Mouse (Mus musculus) myocyte (in vitro differentiated cells): ENCODE data around the gene Olfr318. TPM values are rescaled to one million over a fixed set of nuclear protein-coding genes. Genes with fewer than 3 reads are reported as not detected.

Source experiments
- H3K27me3 ChIP-seq: one replicate; pipeline ENCODE4 v1.6.1; 2011; ENCODE audit not compliant: control insufficient read depth, insufficient read depth, insufficient read length
- H3K36me3 ChIP-seq: one replicate; pipeline ENCODE4 v1.6.1; 2011; ENCODE audit not compliant: control insufficient read depth, insufficient read depth
- H3K4me2 ChIP-seq: one replicate; pipeline ENCODE4 v1.6.1; 2011; ENCODE audit warnings: low read depth, control low read depth
- H3K4me3 ChIP-seq: one replicate; pipeline ENCODE4 v1.5.1; 2011; ENCODE audit warnings: mild to moderate bottlenecking, control low read depth, moderate library complexity
- H3K79me2 ChIP-seq: one replicate; pipeline ENCODE4 v1.6.1; 2011; ENCODE audit not compliant: control insufficient read depth, insufficient read depth
- H3ac ChIP-seq: one replicate; pipeline ENCODE4 v1.6.1; 2011; ENCODE audit not compliant: control insufficient read depth, insufficient read length
- CEBPB ChIP-seq: IDR thresholded peaks from 2 replicates; pipeline ENCODE4 v1.6.1; 2011; ENCODE audit warnings: mild to moderate bottlenecking, moderate library complexity; ENCODE audit not compliant: poor library complexity, insufficient read depth, severe bottlenecking
- E2F4 ChIP-seq: IDR thresholded peaks from one replicate; pipeline ENCODE4 v1.6.1; 2011; ENCODE audit warnings: mild to moderate bottlenecking, control low read depth, moderate library complexity; ENCODE audit not compliant: insufficient read depth
- MAX ChIP-seq: IDR thresholded peaks from one replicate; pipeline ENCODE4 v1.6.1; 2011; ENCODE audit warnings: low read depth, mild to moderate bottlenecking, control low read depth
- MYOD1 ChIP-seq, 3 experiments: IDR thresholded peaks; one replicate each; pipeline ENCODE4 v1.6.1; 2011; ENCODE audit warnings: control low read depth in 2 of 3, low read depth in 2 of 3, mild to moderate bottlenecking in 2 of 3, moderate library complexity in 1 of 3; ENCODE audit not compliant: insufficient read length in 2 of 3, control insufficient read depth in 1 of 3
- MYOG ChIP-seq, 3 experiments: IDR thresholded peaks; one replicate each; pipeline ENCODE4 v1.6.1; 2011; ENCODE audit warnings: control low read depth in 2 of 3, low read depth in 2 of 3, mild to moderate bottlenecking in 2 of 3; ENCODE audit not compliant: insufficient read length in 2 of 3, control insufficient read depth in 1 of 3, insufficient read depth in 1 of 3
- POLR2A ChIP-seq: IDR thresholded peaks from one replicate; pipeline ENCODE4 v1.6.1; 2011; ENCODE audit warnings: low read depth, mild to moderate bottlenecking, control low read depth, moderate library complexity; ENCODE audit not compliant: insufficient read length
- POLR2AphosphoS2 ChIP-seq: IDR thresholded peaks from one replicate; pipeline ENCODE4 v1.6.1; 2011; ENCODE audit warnings: low read depth, control low read depth; ENCODE audit not compliant: insufficient read length
- REST ChIP-seq: IDR thresholded peaks from one replicate; pipeline ENCODE4 v1.6.1; 2011; ENCODE audit warnings: mild to moderate bottlenecking, control low read depth, moderate library complexity; ENCODE audit not compliant: insufficient read depth, insufficient read length
- SRF ChIP-seq: IDR thresholded peaks from one replicate; pipeline ENCODE4 v1.6.1; 2011; ENCODE audit warnings: low read depth; ENCODE audit not compliant: control insufficient read depth, insufficient read length
- TCF12 ChIP-seq: IDR thresholded peaks from one replicate; pipeline ENCODE4 v1.6.1; 2011; ENCODE audit warnings: mild to moderate bottlenecking, control low read depth; ENCODE audit not compliant: poor library complexity, insufficient read depth, severe bottlenecking
- TCF3 ChIP-seq: IDR thresholded peaks from one replicate; pipeline ENCODE4 v1.6.1; 2011; ENCODE audit warnings: low read depth, control low read depth; ENCODE audit not compliant: insufficient read length
- USF1 ChIP-seq: IDR thresholded peaks from one replicate; pipeline ENCODE4 v1.6.1; 2011; ENCODE audit warnings: low read depth, mild to moderate bottlenecking, control low read depth, moderate library complexity
- polyA plus RNA-seq: library from polyadenylated mRNA; unstranded; fragments of >200 nt; fragmentation: generic; extraction: Trizol; gene quantifications from one replicate; pipeline ENCODE4 v1.2.1, GENCODE M21; 2012; ENCODE audit warnings: missing spikeins

Olfr318 gene
- polyA plus RNA-seq, 1 experiment: not detected

DNA sequence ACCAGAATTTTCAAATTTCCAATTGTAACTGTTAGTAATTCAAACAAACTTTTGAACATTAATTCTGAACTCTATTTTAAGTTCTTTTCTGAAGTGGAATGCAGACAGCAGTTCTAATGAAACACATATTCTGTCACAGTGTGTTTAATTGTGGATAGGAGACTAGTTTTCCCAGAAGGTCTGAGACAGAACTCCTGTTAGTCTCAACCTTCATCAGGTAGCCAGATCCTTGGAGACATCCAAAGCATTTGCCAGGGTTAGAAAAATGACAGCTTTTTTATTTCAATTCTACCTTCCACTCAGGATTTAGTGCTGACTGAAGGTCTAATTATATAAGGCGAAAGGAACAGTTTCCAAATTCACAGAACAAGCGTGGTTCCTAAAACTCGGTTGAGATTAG lies 25.0 kb downstream of the Olfr318 start, which contains the start of gene Olfr319:
Olfr319 (plus strand) TSS at position 301 of the 400 bp plus-strand sequence.
- TF ChIP-seq TCF3: no peak
- no peak for TF ChIP-seq SRF
- TF ChIP-seq MAX: no peak
- TF ChIP-seq E2F4: no peak
- no peak for TF ChIP-seq MYOG (IDR thresholded peaks at IDR 0.05; ENCODE audit: control insufficient read depth in 1 of 3, insufficient read depth in 1 of 3, insufficient read length in 2 of 3, low read depth in 2 of 3)
- no peak for TF ChIP-seq MYOD1 (IDR thresholded peaks at IDR 0.05; ENCODE audit: control insufficient read depth in 1 of 3, insufficient read length in 2 of 3, low read depth in 2 of 3)
- TF ChIP-seq CEBPB: no peak
- no peak for TF ChIP-seq USF1
- no peak for TF ChIP-seq TCF12
- no peak for TF ChIP-seq REST
- no peak for TF ChIP-seq POLR2A
- TF ChIP-seq POLR2AphosphoS2: no peak
- Histone ChIP-seq H3K79me2 (no peaks in the 10 kb centered on the region), H3ac (no peak within 1 kb of the TSS), H3K36me3 (no peaks in the 10 kb centered on the region), H3K4me3 (no peak within 1 kb of the TSS), H3K4me2 (no peak within 1 kb of the TSS), H3K27me3 (no peaks in the 10 kb centered on the region)

DNA sequence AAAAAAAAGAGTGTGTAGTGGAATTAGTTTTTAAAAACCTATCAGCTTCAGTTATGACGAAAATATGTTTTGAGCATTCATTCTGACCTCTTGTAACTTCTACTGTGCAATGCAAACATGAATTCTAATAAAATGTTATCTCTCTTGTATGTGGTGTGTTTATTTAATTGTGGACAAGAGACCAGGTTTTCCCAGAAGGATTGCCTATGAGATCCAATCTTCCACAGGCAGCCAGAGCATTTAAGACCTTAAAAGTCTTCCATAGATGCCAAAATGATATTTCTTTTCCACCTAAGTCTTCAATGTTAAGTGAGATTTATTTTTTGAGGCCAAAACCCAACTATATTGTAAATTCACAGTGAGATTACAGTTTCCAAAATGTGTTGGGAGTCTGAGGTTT lies 43.0 kb downstream of the Olfr318 start, which contains the start of gene Olfr320:
Olfr320 (plus strand) TSS at position 301 of the 400 bp plus-strand sequence.
- TF ChIP-seq E2F4: no peak
- no peak for TF ChIP-seq TCF3
- no peak for TF ChIP-seq USF1
- H3ac ChIP-seq: no peak within 1 kb of the TSS
- H3K27me3 ChIP-seq: no peaks in the 10 kb centered on the region

DNA sequence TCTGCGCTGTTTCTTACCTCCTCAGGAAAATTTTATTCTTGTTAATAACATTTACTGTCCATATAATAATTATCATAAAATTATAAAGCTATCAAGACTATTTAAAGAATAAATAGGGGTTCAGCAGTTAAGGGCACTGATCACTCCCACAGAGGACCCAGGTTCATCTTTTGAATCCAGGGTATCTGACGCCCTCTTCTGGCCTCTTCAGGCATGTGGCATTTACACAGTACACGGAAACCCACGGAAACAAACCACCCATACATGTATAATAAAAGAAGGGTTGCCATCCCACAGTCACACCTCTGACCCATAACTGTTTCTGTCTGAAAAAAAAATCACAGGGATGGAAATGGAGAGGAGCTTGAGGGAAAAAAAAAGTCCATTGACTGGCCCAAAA lies 52.0 kb downstream of the Olfr318 start:
- Histone ChIP-seq H3K36me3 (no peaks in the 10 kb centered on the region), H3ac (no peak overlapping the region), H3K79me2 (no peaks in the 10 kb centered on the region), H3K4me2 (no peak overlapping the region), H3K4me3 (no peak overlapping the region), H3K27me3 (no peaks in the 10 kb centered on the region)
- TF ChIP-seq MYOG (IDR thresholded peaks at IDR 0.05; ENCODE audit: control insufficient read depth in 1 of 3, insufficient read depth in 1 of 3, insufficient read length in 2 of 3, low read depth in 2 of 3) (no peak), POLR2A (no peak), CEBPB (no peak), MYOD1 (IDR thresholded peaks at IDR 0.05; ENCODE audit: control insufficient read depth in 1 of 3, insufficient read length in 2 of 3, low read depth in 2 of 3) (no peak), TCF3 (no peak), E2F4 (no peak), POLR2AphosphoS2 (no peak)

More for the DNA sequence above, 43.0 kb downstream of the Olfr318 start, which contains the start of gene Olfr320:
- H3K4me3 ChIP-seq: no peak within 1 kb of the TSS
- H3K4me2 ChIP-seq: no peak within 1 kb of the TSS
- H3K36me3 ChIP-seq: no peaks in the 10 kb centered on the region
- no peaks in the 10 kb centered on the region for H3K79me2 ChIP-seq

GRCm38 (mm10) chr11:58669252-58669651 lies 54.6 kb downstream of the Olfr318 start:
- Histone ChIP-seq H3K36me3 (no peaks in the 10 kb centered on the region), H3K4me2 (no peak overlapping the region), H3ac (no peak overlapping the region), H3K79me2 (no peaks in the 10 kb centered on the region), H3K4me3 (no peak overlapping the region), H3K27me3 (no peaks in the 10 kb centered on the region)
- TF ChIP-seq MYOD1 (IDR thresholded peaks at IDR 0.05; ENCODE audit: control insufficient read depth in 1 of 3, insufficient read length in 2 of 3, low read depth in 2 of 3) (no peak), MAX (no peak), TCF3 (no peak), SRF (no peak), USF1 (no peak), POLR2A (no peak), REST (no peak), MYOG (IDR thresholded peaks at IDR 0.05; ENCODE audit: control insufficient read depth in 1 of 3, insufficient read depth in 1 of 3, insufficient read length in 2 of 3, low read depth in 2 of 3) (no peak), E2F4 (no peak), POLR2AphosphoS2 (no peak), CEBPB (no peak), TCF12 (no peak)

Other genes with a start within 250 kb of the Olfr318 start
- gene Olfr332, start 231.5 kb downstream of the Olfr318 start, polyA plus RNA-seq: not detected
- gene Olfr331, start 221.4 kb downstream of the Olfr318 start, polyA plus RNA-seq: not detected
- gene Olfr330, start 189.2 kb downstream of the Olfr318 start, polyA plus RNA-seq: not detected
- gene Olfr329-ps, start 177.6 kb downstream of the Olfr318 start, polyA plus RNA-seq: not detected
- not detected for gene Olfr328, start 168.4 kb downstream of the Olfr318 start, polyA plus RNA-seq
- not detected for gene Olfr224, start 153.5 kb downstream of the Olfr318 start, polyA plus RNA-seq
- not detected for gene Olfr325, start 146.3 kb downstream of the Olfr318 start, polyA plus RNA-seq
- not detected for gene Olfr324, start 128.9 kb downstream of the Olfr318 start, polyA plus RNA-seq
- not detected for gene 2210407C18Rik, start 107.9 kb downstream of the Olfr318 start, polyA plus RNA-seq
- not detected for gene Olfr323, start 93.5 kb downstream of the Olfr318 start, polyA plus RNA-seq
- not detected for gene Trim58, start 83.5 kb downstream of the Olfr318 start, polyA plus RNA-seq
- not detected for gene Olfr322, start 65.2 kb downstream of the Olfr318 start, polyA plus RNA-seq
- not detected for gene Olfr320, start 42.9 kb downstream of the Olfr318 start, polyA plus RNA-seq
- not detected for gene Olfr319, start 24.9 kb downstream of the Olfr318 start, polyA plus RNA-seq
- not detected for gene Olfr317, start 15.2 kb upstream of the Olfr318 start, polyA plus RNA-seq
- not detected for gene Olfr316, start 28.7 kb upstream of the Olfr318 start, polyA plus RNA-seq
- gene Olfr315, start 49.2 kb upstream of the Olfr318 start, polyA plus RNA-seq: not detected
- gene Olfr314, start 58.9 kb upstream of the Olfr318 start, polyA plus RNA-seq: not detected
- not detected for gene Fam183b, start 77.9 kb upstream of the Olfr318 start, polyA plus RNA-seq
- not detected for gene Olfr313, start 91.0 kb upstream of the Olfr318 start, polyA plus RNA-seq
- not detected for gene Olfr312, start 105.2 kb upstream of the Olfr318 start, polyA plus RNA-seq
- not detected for gene Olfr311, start 115.2 kb upstream of the Olfr318 start, polyA plus RNA-seq
- gene Gm12258, start 123.1 kb upstream of the Olfr318 start, polyA plus RNA-seq: 2.0 TPM
- gene 2810021J22Rik, start 143.2 kb upstream of the Olfr318 start, polyA plus RNA-seq: 2.5 TPM
- gene Zfp39, start 180.2 kb upstream of the Olfr318 start, polyA plus RNA-seq: 0.96 TPM
- gene Btnl10, start 193.9 kb upstream of the Olfr318 start, polyA plus RNA-seq: not detected
- gene Rnf187, start 214.9 kb upstream of the Olfr318 start, polyA plus RNA-seq: 197 TPM
- gene Hist3h2ba, start 224.9 kb upstream of the Olfr318 start, polyA plus RNA-seq: 0.88 TPM
- 24.4 TPM for gene Hist3h2a, start 230.7 kb upstream of the Olfr318 start, polyA plus RNA-seq
- gene Trim17, start 230.7 kb upstream of the Olfr318 start, polyA plus RNA-seq: 0.64 TPM